Mouse (Mus musculus) small intestine, adult 2 months (tissue): ENCODE measurements at regions not wholly inside any gene's neighbourhood (a gene's known extent, or its start where the extent isn't known, plus 50 kb on each side); places are given as distances from the start of the nearest gene placed in this dataset.

Experiments
- H3K27ac ChIP-seq: fragments of 200-500 bp; 2 replicates; pipeline ENCODE4 v1.5.1; 2012; ENCODE audit warnings: low read depth, low read length, control low read depth, inconsistent platforms; ENCODE audit not compliant: insufficient read depth
- H3K27me3 ChIP-seq: fragments of 200-500 bp; 2 replicates; pipeline ENCODE4 v1.6.1; 2012; ENCODE audit warnings: mild to moderate bottlenecking, moderate library complexity, low read length, inconsistent platforms; ENCODE audit not compliant: control insufficient read depth, insufficient read depth
- H3K36me3 ChIP-seq: fragments of 200-500 bp; 2 replicates; pipeline ENCODE4 v1.6.1; 2012; ENCODE audit warnings: mild to moderate bottlenecking, low read length, control low read depth, inconsistent platforms; ENCODE audit not compliant: control insufficient read depth, insufficient read depth
- H3K4me1 ChIP-seq: fragments of 200-500 bp; 2 replicates; pipeline ENCODE4 v1.6.1; 2012; ENCODE audit warnings: low read length, inconsistent platforms, mixed read lengths; ENCODE audit not compliant: control insufficient read depth, insufficient read depth, insufficient read length
- H3K4me3 ChIP-seq: fragments of 200-500 bp; 2 replicates; pipeline ENCODE4 v1.5.1; 2012; ENCODE audit warnings: low read depth, mild to moderate bottlenecking, control low read depth, inconsistent platforms, low read length, moderate library complexity
- CTCF ChIP-seq: fragments of 200-500 bp; IDR thresholded peaks from 2 replicates; pipeline ENCODE4 v1.5.1; 2012; ENCODE audit warnings: low read depth, mild to moderate bottlenecking, control low read depth, inconsistent platforms, low read length, moderate library complexity, mixed read lengths; ENCODE audit not compliant: insufficient replicate concordance, insufficient read length; ENCODE audit errors: extremely low read depth
- POLR2A ChIP-seq: fragments of 200-500 bp; IDR thresholded peaks from 2 replicates; pipeline ENCODE4 v1.6.1; 2012; ENCODE audit warnings: low read depth, mild to moderate bottlenecking, control low read depth, inconsistent platforms, low read length, moderate library complexity
- WGBS: fragments of 180-500 bp; shearing (Covaris S2); methylation state at CpG from one replicate; pipeline ENCODE4 v1.1.7; 2018; 5-methylcytosine and 5-hydroxymethylcytosine counted together

- Histone ChIP-seq H3K27ac (no peak overlapping the region), H3K4me3 (no peak overlapping the region), H3K4me1 (peaks cover 12% of the 10 kb centered on the region), H3K27me3 (no peaks in the 10 kb centered on the region), H3K36me3 (no peaks in the 10 kb centered on the region)
- TF ChIP-seq POLR2A: no peak
- no peak for TF ChIP-seq CTCF
- 68% methylated on average over 13 of the region's 13 CpGs for WGBS
Measured at GRCm38 (mm10) chr10:42118361-42119188, 100.3 kb upstream of the Armc2 start.

GRCm38 (mm10) chr10:42117523-42117922 lies 99.3 kb upstream of the Armc2 start:
- TF ChIP-seq CTCF: no peak
- TF ChIP-seq POLR2A: no peak
- Histone ChIP-seq H3K27ac (no peak overlapping the region), H3K4me1 (peaks cover 12% of the 10 kb centered on the region), H3K27me3 (no peaks in the 10 kb centered on the region), H3K4me3 (no peak overlapping the region), H3K36me3 (no peaks in the 10 kb centered on the region)
- 95% methylated on average over 5 of the region's 5 CpGs for WGBS

- no peak overlapping the region for H3K4me3 ChIP-seq
- no peaks in the 10 kb centered on the region for H3K36me3 ChIP-seq
- no peak for TF ChIP-seq POLR2A
- no peak for TF ChIP-seq CTCF
- peaks cover 12% of the 10 kb centered on the region for H3K4me1 ChIP-seq
- 45% methylated on average over 4 of the region's 4 CpGs for WGBS
- no peaks in the 10 kb centered on the region for H3K27me3 ChIP-seq
- peak overlapping the region; percentile 45 for H3K27ac ChIP-seq
Measured at GRCm38 (mm10) chr10:42115920-42116298, 97.7 kb upstream of the Armc2 start.

GRCm38 (mm10) chr10:42115224-42115919 lies 97.1 kb upstream of the Armc2 start:
- WGBS: 83% methylated on average over 4 of the region's 4 CpGs
- Histone ChIP-seq H3K36me3 (no peaks in the 10 kb centered on the region), H3K4me1 (peaks cover 12% of the 10 kb centered on the region), H3K27me3 (no peaks in the 10 kb centered on the region), H3K4me3 (no peak overlapping the region), H3K27ac (peak overlapping the region; percentile 45)
- TF ChIP-seq POLR2A (no peak), CTCF (no peak)

GRCm38 (mm10) chr10:42110704-42111103 lies 92.5 kb upstream of the Armc2 start:
- H3K4me1 ChIP-seq: peaks cover 12% of the 10 kb centered on the region
- TF ChIP-seq CTCF (no peak), POLR2A (no peak)
- H3K27ac ChIP-seq: no peak overlapping the region
- no peaks in the 10 kb centered on the region for H3K36me3 ChIP-seq
- no peaks in the 10 kb centered on the region for H3K27me3 ChIP-seq
- H3K4me3 ChIP-seq: no peak overlapping the region
- WGBS: 93% methylated on average over 7 of the region's 7 CpGs

- TF ChIP-seq POLR2A (no peak), CTCF (no peak)
- no peak overlapping the region for H3K4me3 ChIP-seq
- peaks cover 12% of the 10 kb centered on the region for H3K4me1 ChIP-seq
- no peaks in the 10 kb centered on the region for H3K27me3 ChIP-seq
- no peaks in the 10 kb centered on the region for H3K36me3 ChIP-seq
- WGBS: 55% methylated on average over 8 of the region's 8 CpGs
- no peak overlapping the region for H3K27ac ChIP-seq
Measured at GRCm38 (mm10) chr10:42108294-42109014, 90.2 kb upstream of the Armc2 start.
